Mouse (Mus musculus): ENCODE data around the gene Psmb5. TPM values are rescaled to one million over a fixed set of nuclear protein-coding genes. Genes with fewer than 3 reads are reported as not detected.
A peak's percentile ranks its signal among the peaks of the same experiment; 100 is the strongest.

Psmb5 gene
- polyA plus RNA-seq, 1 experiment from 2014 or later: 358 TPM

DNA sequence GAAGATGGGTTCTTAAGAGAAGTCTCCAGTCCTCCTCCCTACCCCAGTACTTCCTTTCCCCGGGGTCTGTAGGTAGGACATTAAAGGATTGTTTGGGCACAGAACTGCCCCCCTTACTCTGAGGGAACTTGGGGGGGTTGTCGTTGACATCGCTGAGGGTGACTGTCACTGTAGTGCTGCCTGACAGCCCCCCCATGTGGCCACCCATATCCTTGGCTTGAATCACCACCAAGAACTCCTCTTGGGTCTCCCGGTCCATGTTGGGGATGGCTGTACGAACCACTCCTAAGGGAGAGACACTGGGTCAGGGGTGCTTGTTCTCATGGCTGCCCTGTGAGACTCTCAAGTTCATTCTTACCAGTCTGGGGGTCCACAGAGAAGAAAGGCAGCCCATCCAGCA is 20.4 kb upstream of the Psmb5 start:
- Histone ChIP-seq H3K4me1 (ENCODE audit: control insufficient read depth, insufficient read depth, low read length) (peaks cover 3% of the 10 kb centered on the region), H3K27me3 (ENCODE audit: control insufficient read depth, insufficient read depth, low read length) (0 out of 2 replicates have a peak, but pooled peaks cover 2% of the 10 kb centered on the region), H3K9me3 (replicated peaks; ENCODE audit: control insufficient read depth, low read length) (no peaks in the 10 kb centered on the region), H3K9ac (ENCODE audit: low read length) (no peak overlapping the region), H3K4me3 (ENCODE audit: low read length) (no peak overlapping the region), H3K4me2 (ENCODE audit: low read depth, low read length) (no peak overlapping the region), H3K36me3 (ENCODE audit: control insufficient read depth, insufficient read depth) (peaks cover 10% of the 10 kb centered on the region), H3K27ac (ENCODE audit: low read length) (no peak overlapping the region)
- ATAC-seq (replicated peaks; ENCODE audit: extremely low read depth, insufficient read depth, low FRiP score): no peak
- WGBS: 60% methylated on average over 5 of the region's 5 CpGs

DNA sequence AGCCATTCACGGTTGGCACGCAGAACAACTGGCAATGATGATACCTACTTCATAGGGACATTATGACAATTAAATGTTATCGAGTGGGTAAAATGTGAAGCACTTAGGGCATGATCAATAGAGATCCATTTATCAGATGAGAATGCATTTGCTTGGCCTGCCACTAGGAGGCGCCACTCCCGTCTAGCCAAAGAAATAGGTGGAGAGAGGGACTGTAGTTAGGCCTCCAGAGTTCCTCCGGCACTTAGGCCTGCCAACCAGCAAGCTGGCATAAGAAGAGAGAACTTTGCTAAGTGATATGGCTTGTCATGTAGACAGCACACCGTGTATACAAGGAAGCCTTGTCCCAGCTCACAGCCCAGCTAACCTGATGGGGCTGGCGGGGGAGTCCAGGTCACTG is 19.1 kb upstream of the Psmb5 start:
- Histone ChIP-seq H3K36me3 (ENCODE audit: control insufficient read depth, insufficient read depth) (peaks cover 11% of the 10 kb centered on the region), H3K27ac (ENCODE audit: low read length) (no peak overlapping the region), H3K4me2 (ENCODE audit: low read depth, low read length) (no peak overlapping the region), H3K27me3 (ENCODE audit: control insufficient read depth, insufficient read depth, low read length) (0 out of 2 replicates have a peak, but pooled peaks cover 2% of the 10 kb centered on the region), H3K4me3 (ENCODE audit: low read length) (no peak overlapping the region), H3K9me3 (replicated peaks; ENCODE audit: control insufficient read depth, low read length) (no peaks in the 10 kb centered on the region), H3K4me1 (ENCODE audit: control insufficient read depth, insufficient read depth, low read length) (peaks cover 3% of the 10 kb centered on the region), H3K9ac (ENCODE audit: low read length) (no peak overlapping the region)
- 53% methylated on average over 8 of the region's 8 CpGs for WGBS
- no peak for ATAC-seq (replicated peaks; ENCODE audit: extremely low read depth, insufficient read depth, low FRiP score)

DNA sequence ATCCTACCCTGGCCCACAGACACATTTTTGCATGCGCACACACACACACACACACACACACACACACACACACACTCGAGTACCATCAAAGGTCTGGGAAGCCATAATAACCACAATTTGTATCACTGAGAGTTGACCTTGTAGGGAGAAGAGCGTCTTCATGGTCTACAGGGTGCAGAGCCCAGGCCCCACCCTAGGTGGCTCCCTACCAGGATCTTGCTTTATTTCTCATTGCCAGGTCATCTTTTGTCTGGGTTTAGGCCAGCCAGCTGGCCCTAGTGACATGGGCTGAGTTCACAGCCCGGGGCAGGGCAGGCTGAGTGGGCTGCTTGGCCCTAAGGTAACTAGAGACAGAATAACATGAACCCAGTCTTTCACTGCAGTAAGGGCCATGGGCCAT is 16.4 kb upstream of the Psmb5 start:
- Histone ChIP-seq H3K4me2 (ENCODE audit: low read depth, low read length) (no peak overlapping the region), H3K9ac (ENCODE audit: low read length) (no peak overlapping the region), H3K27ac (ENCODE audit: low read length) (no peak overlapping the region), H3K36me3 (ENCODE audit: control insufficient read depth, insufficient read depth) (peaks cover 15% of the 10 kb centered on the region), H3K4me3 (ENCODE audit: low read length) (no peak overlapping the region), H3K9me3 (replicated peaks; ENCODE audit: control insufficient read depth, low read length) (no peaks in the 10 kb centered on the region), H3K4me1 (ENCODE audit: control insufficient read depth, insufficient read depth, low read length) (no peaks in the 10 kb centered on the region), H3K27me3 (ENCODE audit: control insufficient read depth, insufficient read depth, low read length) (0 out of 2 replicates have a peak, but pooled peaks cover 2% of the 10 kb centered on the region)
- WGBS: 81% methylated on average over 4 of the region's 4 CpGs
- ATAC-seq (replicated peaks; ENCODE audit: extremely low read depth, insufficient read depth, low FRiP score): no peak

DNA sequence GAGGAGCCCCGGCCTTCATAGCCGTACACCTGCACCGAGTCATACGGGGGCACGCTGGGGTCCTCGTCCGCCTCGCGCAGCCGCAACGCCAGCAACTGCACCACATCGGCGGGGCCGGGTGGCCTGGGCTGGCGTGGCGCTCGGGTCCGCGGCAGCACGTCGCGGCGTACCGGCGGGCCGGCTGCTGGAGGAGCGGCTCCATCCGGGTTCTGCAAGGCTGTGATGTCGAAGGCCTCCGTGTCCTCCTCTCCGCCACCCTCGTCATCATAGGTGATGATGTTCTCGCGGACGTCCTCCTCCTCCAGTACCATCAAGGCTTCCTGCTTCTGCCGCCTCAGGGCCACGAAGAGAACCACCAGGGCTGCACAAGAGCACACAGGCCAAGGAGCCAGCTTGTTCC is 14.4 kb upstream of the Psmb5 start:
- H3K4me1 ChIP-seq (ENCODE audit: control insufficient read depth, insufficient read depth, low read length): no peaks in the 10 kb centered on the region
- peaks cover 15% of the 10 kb centered on the region for H3K36me3 ChIP-seq (ENCODE audit: control insufficient read depth, insufficient read depth)
- 86% methylated on average over 37 of the region's 37 CpGs for WGBS
- H3K9me3 ChIP-seq (replicated peaks; ENCODE audit: control insufficient read depth, low read length): no peaks in the 10 kb centered on the region
- H3K9ac ChIP-seq (ENCODE audit: low read length): no peak overlapping the region
- H3K27me3 ChIP-seq (ENCODE audit: control insufficient read depth, insufficient read depth, low read length): no peaks in the 10 kb centered on the region
- no peak overlapping the region for H3K27ac ChIP-seq (ENCODE audit: low read length)
- H3K4me2 ChIP-seq (ENCODE audit: low read depth, low read length): no peak overlapping the region
- H3K4me3 ChIP-seq (ENCODE audit: low read length): no peak overlapping the region
- no peak for ATAC-seq (replicated peaks; ENCODE audit: extremely low read depth, insufficient read depth, low FRiP score)

DNA sequence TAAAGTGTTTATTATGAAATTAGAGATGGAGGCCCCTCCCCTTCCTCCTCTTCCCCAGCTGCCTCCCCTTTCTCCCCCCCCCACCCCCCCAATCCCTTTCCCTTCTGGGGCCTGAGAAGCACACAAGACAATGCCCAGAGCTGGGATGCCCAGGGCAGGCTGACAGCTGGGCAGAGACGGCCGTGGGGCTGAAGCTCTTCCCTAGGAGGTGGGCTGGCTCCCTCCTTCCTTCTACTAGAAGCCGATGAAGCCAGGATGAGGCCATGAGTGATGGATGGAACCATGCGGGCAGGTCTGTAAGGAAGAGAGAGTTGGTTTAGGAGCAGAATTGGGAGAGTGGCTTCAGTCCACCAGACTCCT is 13.4 kb upstream of the Psmb5 start:
- H3K27me3 ChIP-seq (ENCODE audit: control insufficient read depth, insufficient read depth, low read length): no peaks in the 10 kb centered on the region
- ATAC-seq (replicated peaks; ENCODE audit: extremely low read depth, insufficient read depth, low FRiP score): no peak
- H3K4me1 ChIP-seq (ENCODE audit: control insufficient read depth, insufficient read depth, low read length): no peaks in the 10 kb centered on the region
- peaks cover 15% of the 10 kb centered on the region for H3K36me3 ChIP-seq (ENCODE audit: control insufficient read depth, insufficient read depth)
- H3K4me3 ChIP-seq (ENCODE audit: low read length): no peak overlapping the region
- H3K4me2 ChIP-seq (ENCODE audit: low read depth, low read length): no peak overlapping the region
- H3K27ac ChIP-seq (ENCODE audit: low read length): no peak overlapping the region
- WGBS: 77% methylated on average over 4 of the region's 4 CpGs
- no peak overlapping the region for H3K9ac ChIP-seq (ENCODE audit: low read length)
- no peaks in the 10 kb centered on the region for H3K9me3 ChIP-seq (replicated peaks; ENCODE audit: control insufficient read depth, low read length)

DNA sequence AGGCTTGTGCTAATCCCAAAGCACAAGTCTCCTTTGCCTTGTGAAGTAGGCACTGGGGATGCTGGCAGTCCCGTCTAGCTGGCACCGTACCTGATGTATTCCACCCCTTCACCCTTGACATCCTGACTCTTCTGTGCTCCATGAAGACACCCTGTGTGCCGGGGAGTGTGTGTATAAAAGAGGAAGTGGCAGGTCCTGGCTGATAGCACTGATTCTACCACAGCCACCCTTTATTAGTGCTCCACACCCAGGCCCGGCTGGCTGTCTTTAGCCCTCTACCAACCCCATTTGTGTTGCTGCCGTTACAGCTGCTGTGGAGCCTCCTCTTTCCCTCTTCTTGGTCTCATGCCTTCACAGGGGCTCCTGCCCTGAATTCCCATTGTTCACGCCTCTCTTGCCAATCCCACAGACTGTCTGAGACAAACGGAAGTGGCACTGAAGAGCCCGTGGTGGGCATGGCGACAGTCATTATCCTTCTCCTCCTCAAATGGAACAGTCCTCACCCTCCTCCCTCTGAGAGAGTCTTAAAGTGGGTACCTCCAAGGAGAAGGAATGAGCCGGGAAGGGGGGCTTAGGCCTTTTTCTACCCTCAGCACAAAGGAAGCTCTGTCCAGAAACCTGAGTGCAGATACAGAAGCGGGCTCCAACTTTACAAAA is 12.9 kb upstream of the Psmb5 start:
- Histone ChIP-seq H3K4me2 (ENCODE audit: low read depth, low read length) (no peak overlapping the region), H3K4me1 (ENCODE audit: control insufficient read depth, insufficient read depth, low read length) (no peaks in the 10 kb centered on the region), H3K36me3 (ENCODE audit: control insufficient read depth, insufficient read depth) (peaks cover 15% of the 10 kb centered on the region), H3K4me3 (ENCODE audit: low read length) (no peak overlapping the region), H3K9me3 (replicated peaks; ENCODE audit: control insufficient read depth, low read length) (no peaks in the 10 kb centered on the region), H3K9ac (ENCODE audit: low read length) (no peak overlapping the region), H3K27me3 (ENCODE audit: control insufficient read depth, insufficient read depth, low read length) (no peaks in the 10 kb centered on the region), H3K27ac (ENCODE audit: low read length) (no peak overlapping the region)
- 83% methylated on average over 11 of the region's 11 CpGs for WGBS
- no peak for ATAC-seq (replicated peaks; ENCODE audit: extremely low read depth, insufficient read depth, low FRiP score)

DNA sequence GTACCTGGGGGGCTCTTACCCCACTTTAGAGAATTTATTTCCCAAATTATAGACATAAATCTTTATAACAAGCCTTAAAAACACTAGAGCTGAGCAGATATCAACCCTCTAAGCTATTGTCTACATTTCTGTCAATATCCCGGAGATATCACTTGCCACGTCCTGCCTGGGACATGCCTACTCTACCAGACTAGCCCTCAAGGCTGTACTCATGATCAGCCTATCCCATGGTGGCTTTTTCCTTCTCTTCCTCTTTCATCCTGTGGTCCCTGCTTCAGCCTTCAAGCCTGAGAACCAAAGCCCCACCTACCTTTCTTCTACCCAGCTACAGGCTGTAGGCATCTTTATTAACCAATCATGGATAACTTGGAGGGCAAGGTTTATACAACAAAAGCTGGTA is 12.0 kb upstream of the Psmb5 start:
- Histone ChIP-seq H3K4me2 (ENCODE audit: low read depth, low read length) (no peak overlapping the region), H3K36me3 (ENCODE audit: control insufficient read depth, insufficient read depth) (peaks cover 15% of the 10 kb centered on the region), H3K9ac (ENCODE audit: low read length) (no peak overlapping the region), H3K27ac (ENCODE audit: low read length) (no peak overlapping the region), H3K27me3 (ENCODE audit: control insufficient read depth, insufficient read depth, low read length) (no peaks in the 10 kb centered on the region), H3K4me3 (ENCODE audit: low read length) (no peak overlapping the region), H3K4me1 (ENCODE audit: control insufficient read depth, insufficient read depth, low read length) (no peaks in the 10 kb centered on the region), H3K9me3 (replicated peaks; ENCODE audit: control insufficient read depth, low read length) (no peaks in the 10 kb centered on the region)
- no peak for ATAC-seq (replicated peaks; ENCODE audit: extremely low read depth, insufficient read depth, low FRiP score)
- 77% methylated on average over 2 of the region's 2 CpGs for WGBS

DNA sequence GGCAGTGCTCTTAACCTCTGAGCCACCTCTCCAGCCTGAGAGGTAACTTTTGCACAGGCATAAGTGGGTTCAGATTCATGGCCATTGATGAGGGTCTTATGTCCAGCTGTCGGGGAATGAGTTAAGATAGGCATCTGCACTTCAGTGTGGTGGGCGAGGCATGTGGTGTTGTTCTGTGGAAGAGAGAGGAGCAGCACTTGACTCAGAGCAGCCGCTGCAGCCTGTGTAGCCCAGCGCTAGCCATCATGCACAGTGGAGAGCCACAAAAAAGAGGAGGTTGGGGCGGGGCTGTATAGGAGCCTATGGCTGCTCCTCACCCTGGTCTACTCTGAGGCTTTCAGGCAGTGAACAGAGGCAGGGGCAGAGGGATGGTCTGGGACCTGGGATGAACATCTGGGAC is 10.3 kb upstream of the Psmb5 start:
- Histone ChIP-seq H3K4me3 (ENCODE audit: low read length) (no peak overlapping the region), H3K36me3 (ENCODE audit: control insufficient read depth, insufficient read depth) (peaks cover 13% of the 10 kb centered on the region), H3K9me3 (replicated peaks; ENCODE audit: control insufficient read depth, low read length) (no peaks in the 10 kb centered on the region), H3K4me2 (ENCODE audit: low read depth, low read length) (no peak overlapping the region), H3K27me3 (ENCODE audit: control insufficient read depth, insufficient read depth, low read length) (no peaks in the 10 kb centered on the region), H3K9ac (ENCODE audit: low read length) (no peak overlapping the region), H3K27ac (ENCODE audit: low read length) (no peak overlapping the region), H3K4me1 (ENCODE audit: control insufficient read depth, insufficient read depth, low read length) (no peaks in the 10 kb centered on the region)
- no peak for ATAC-seq (replicated peaks; ENCODE audit: extremely low read depth, insufficient read depth, low FRiP score)
- WGBS: 59% methylated on average over 5 of the region's 5 CpGs

DNA sequence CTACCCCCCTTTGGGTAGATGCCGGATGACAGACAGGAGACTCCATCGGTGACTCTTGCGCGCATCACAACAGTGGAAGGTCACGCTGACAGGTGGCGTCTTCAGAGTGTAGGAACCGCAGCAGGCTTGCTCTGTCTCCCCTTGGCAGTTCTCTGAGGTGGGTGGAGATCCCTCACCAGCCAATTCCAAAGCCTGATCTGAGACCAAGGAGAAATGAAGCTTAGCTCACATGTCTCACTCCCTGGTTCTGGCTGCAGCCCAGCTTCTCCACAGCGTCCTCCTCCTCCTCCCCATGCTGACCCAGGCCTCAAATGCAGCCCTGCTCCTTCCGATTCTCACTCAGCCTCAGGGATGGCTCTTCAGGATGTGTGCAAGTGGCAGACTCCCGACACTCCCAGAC is 7.2 kb upstream of the Psmb5 start:
- 73% methylated on average over 10 of the region's 10 CpGs for WGBS
- ATAC-seq (replicated peaks; ENCODE audit: extremely low read depth, insufficient read depth, low FRiP score): peak; percentile 32; the same call in 1 of the 2 replicates
- no peaks in the 10 kb centered on the region for H3K9me3 ChIP-seq (replicated peaks; ENCODE audit: control insufficient read depth, low read length)
- H3K9ac ChIP-seq (ENCODE audit: low read length): no peak overlapping the region
- H3K27me3 ChIP-seq (ENCODE audit: control insufficient read depth, insufficient read depth, low read length): no peaks in the 10 kb centered on the region
- no peak overlapping the region for H3K27ac ChIP-seq (ENCODE audit: low read length)
- H3K4me3 ChIP-seq (ENCODE audit: low read length): no peak overlapping the region
- no peaks in the 10 kb centered on the region for H3K4me1 ChIP-seq (ENCODE audit: control insufficient read depth, insufficient read depth, low read length)
- no peaks in the 10 kb centered on the region for H3K36me3 ChIP-seq (ENCODE audit: control insufficient read depth, insufficient read depth)
- no peak overlapping the region for H3K4me2 ChIP-seq (ENCODE audit: low read depth, low read length)
